Mouse (Mus musculus) ES-E14 (cell line): Measurements from ENCODE around the gene Grb10.

Experiments
- HCFC1 ChIP-seq: IDR thresholded peaks from 2 replicates; pipeline ENCODE4 v1.6.1; 2012; ENCODE audit warnings: low read length, inconsistent platforms, borderline replicate concordance; ENCODE audit not compliant: insufficient read depth
- MAFK ChIP-seq: IDR thresholded peaks from 2 replicates; pipeline ENCODE4 v1.6.1; 2014; ENCODE audit warnings: mild to moderate bottlenecking, low read depth, low read length, inconsistent platforms; ENCODE audit not compliant: insufficient read depth
- ZC3H11A ChIP-seq: IDR thresholded peaks from 2 replicates; pipeline ENCODE4 v1.6.1; 2012; ENCODE audit warnings: low read depth, mild to moderate bottlenecking, inconsistent platforms, low read length, borderline replicate concordance
- ZNF384 ChIP-seq: IDR thresholded peaks from 2 replicates; pipeline ENCODE4 v1.6.1; 2012; ENCODE audit warnings: low read depth, low read length, inconsistent platforms

GRCm38 (mm10) chr11:11944082-11944349 lies 94.5 kb downstream of the Grb10 start:
- TF ChIP-seq ZC3H11A (no peak), ZNF384 (no peak), MAFK (no peak), HCFC1 (no peak)
